ENCODE assay signal across 8 mouse cellular contexts in the genomic region with DNA sequence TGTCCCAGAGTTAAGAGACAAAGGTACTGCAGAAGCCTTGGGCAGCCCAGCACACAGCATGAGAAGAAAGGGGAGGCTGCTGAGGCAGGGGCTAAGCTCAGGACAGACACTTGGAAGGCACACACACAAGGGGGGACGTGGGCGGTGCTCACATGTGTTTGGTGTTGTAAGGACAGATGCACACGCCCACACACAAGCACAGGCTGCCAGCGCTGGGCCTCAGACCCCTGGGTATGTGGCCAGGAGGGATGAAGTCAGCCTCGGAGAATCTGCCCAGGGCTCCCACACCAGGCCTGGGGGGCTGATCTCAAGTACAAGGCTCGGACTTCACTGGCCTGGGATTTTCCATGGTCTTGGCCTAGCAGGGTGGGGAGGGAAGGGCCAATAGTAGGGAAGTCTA. TPM values are rescaled to one million over a fixed set of nuclear protein-coding genes. Genes with fewer than 3 reads are reported as not detected.
A peak's percentile ranks its signal among the peaks of the same experiment; 100 is the strongest.
DNase-seq lines count a peak whose midpoint lies in the region; ATAC-seq and TF ChIP-seq lines count a peak whose summit lies in the region.

No protein-coding gene starts in this region.

- no peak overlapping the region for H3K4me3 ChIP-seq in forebrain, embryonic 10.5 days
- H3K4me3 ChIP-seq in forebrain, postnatal 0 days (ENCODE audit: low read depth, low read length): no peak overlapping the region
- no peak overlapping the region for H3K4me3 ChIP-seq in stomach, embryonic 14.5 days (ENCODE audit: low read depth, low read length)

- no peaks in the 10 kb centered on the region for H3K36me3 ChIP-seq in forebrain, embryonic 10.5 days (replicated peaks)
- H3K36me3 ChIP-seq in forebrain, postnatal 0 days (ENCODE audit: insufficient read depth): no peaks in the 10 kb centered on the region
- no peaks in the 10 kb centered on the region for H3K36me3 ChIP-seq in stomach, embryonic 14.5 days (ENCODE audit: control insufficient read depth, insufficient read depth, low read length)

- no peak for TF ChIP-seq CTCF in forebrain, postnatal 0 days (IDR thresholded peaks at IDR 0.05; ENCODE audit: low read depth)

- H3K9ac ChIP-seq in forebrain, postnatal 0 days: no peak overlapping the region
- no peak overlapping the region for H3K9ac ChIP-seq in stomach, embryonic 14.5 days (replicated peaks; ENCODE audit: low read depth, low read length)

- no peak for ATAC-seq in forebrain, postnatal 0 days
- no peak for ATAC-seq in stomach, embryonic 14.5 days (ENCODE audit: insufficient number of reproducible peaks, insufficient read depth, low FRiP score, low read depth)

- H3K4me2 ChIP-seq in forebrain, postnatal 0 days (ENCODE audit: low read depth): no peak overlapping the region
- H3K4me2 ChIP-seq in stomach, embryonic 14.5 days (replicated peaks; ENCODE audit: low read depth, low read length): 0 out of 2 replicates have a peak overlapping the region, but pooled peaks have one; percentile 10

- no peaks in the 10 kb centered on the region for H3K9me3 ChIP-seq in forebrain, embryonic 10.5 days
- no peaks in the 10 kb centered on the region for H3K9me3 ChIP-seq in forebrain, postnatal 0 days (ENCODE audit: low read length)
- H3K9me3 ChIP-seq in stomach, embryonic 14.5 days (ENCODE audit: control insufficient read depth, low read depth, low read length): no peaks in the 10 kb centered on the region

- intact Hi-C loops in gastrocnemius, postnatal 36 days (cut with DNase I): no loop called here
- intact Hi-C loops in left cerebral cortex, postnatal 36 days (cut with DNase I): no loop called here

- peaks cover 73% of the 10 kb centered on the region for H3K4me1 ChIP-seq in forebrain, embryonic 10.5 days
- H3K4me1 ChIP-seq in forebrain, postnatal 0 days (ENCODE audit: insufficient read depth): no peaks in the 10 kb centered on the region
- peaks cover 76% of the 10 kb centered on the region for H3K4me1 ChIP-seq in stomach, embryonic 14.5 days (ENCODE audit: control insufficient read depth, insufficient read depth, low read length)

- 37% methylated on average over 6 of the region's 6 CpGs for WGBS in forebrain, embryonic 10.5 days
- WGBS in forebrain, postnatal 0 days: 20% methylated on average over 6 of the region's 6 CpGs
- 19% methylated on average over 6 of the region's 6 CpGs for WGBS in stomach, embryonic 14.5 days

- H3K27me3 ChIP-seq in forebrain, embryonic 10.5 days (ENCODE audit: poor library complexity, severe bottlenecking): peaks cover 48% of the 10 kb centered on the region
- H3K27me3 ChIP-seq in forebrain, postnatal 0 days (ENCODE audit: insufficient read depth, low read length): peaks cover 9% of the 10 kb centered on the region; the same call in 1 of the 2 replicates
- H3K27me3 ChIP-seq in stomach, embryonic 14.5 days (ENCODE audit: control insufficient read depth, insufficient read depth, low read length): no peaks in the 10 kb centered on the region

- peak overlapping the region; percentile 77 for H3K27ac ChIP-seq in forebrain, embryonic 10.5 days
- no peak overlapping the region for H3K27ac ChIP-seq in forebrain, postnatal 0 days (ENCODE audit: low read depth, low read length)
- H3K27ac ChIP-seq in stomach, embryonic 14.5 days (ENCODE audit: low read length): peak overlapping the region; percentile 66; the same call in 1 of the 2 replicates

- no peak for DNase-seq in forebrain, embryonic 10.5 days (ENCODE audit: extremely low spot score, low spot score)
- no peak for DNase-seq in forebrain, postnatal 0 days
- DNase-seq in NIH3T3 (ENCODE audit: low read depth): peak; percentile 94
- DNase-seq in gastrocnemius, postnatal 36 days: peak; percentile 51 to 68
- peak; percentile 42 to 50 for DNase-seq in left cerebral cortex, postnatal 36 days (ENCODE audit: low spot score in 2 of 2)
- DNase-seq in adrenal gland, postnatal 25 days: no peak
- DNase-seq in cerebellum, postnatal 36 days: no peak

RNA-seq across cellular contexts. Expression of a gene that starts 4.6 kb away (rescaled TPM):
- 7.1 and 7.2 TPM in 2 replicates for polyA plus RNA-seq in forebrain, embryonic 10.5 days (2016; fragmentation: Nextera tagmentation; extraction: Ambion mirVana)
- 6.0 and 9.4 TPM in 2 replicates for total RNA-seq in forebrain, postnatal 0 days (2014; rRNA removed)
- polyA plus RNA-seq in forebrain, postnatal 0 days (2015; fragmentation: Nextera tagmentation; extraction: Ambion mirVana): 8.0 and 9.6 TPM in 2 replicates
- 10 to 100 TPM; 13.9 to 14.3 TPM for total RNA-seq in gastrocnemius, postnatal 36 days (2021)
- total RNA-seq in left cerebral cortex, postnatal 36 days (2021): 1 to 10 TPM; 2.1 to 2.7 TPM
- 32.2 and 38.5 TPM in 2 replicates for polyA plus RNA-seq in stomach, embryonic 14.5 days (2014; fragmentation: Nextera tagmentation; extraction: Ambion mirVana)
- total RNA-seq in adrenal gland, postnatal 25 days (2021): 15.1 and 15.8 TPM in 2 replicates

RNA-seq across cellular contexts. Expression of a gene that starts 55.4 kb away (rescaled TPM):
- polyA plus RNA-seq in forebrain, embryonic 10.5 days (2016; fragmentation: Nextera tagmentation; extraction: Ambion mirVana): 24.8 and 28.8 TPM in 2 replicates
- total RNA-seq in forebrain, postnatal 0 days (2014; rRNA removed): 148 and 149 TPM in 2 replicates
- 142 and 144 TPM in 2 replicates for polyA plus RNA-seq in forebrain, postnatal 0 days (2015; fragmentation: Nextera tagmentation; extraction: Ambion mirVana)
- 1 to 10 TPM; 5.5 to 7.5 TPM for total RNA-seq in gastrocnemius, postnatal 36 days (2021)
- 10 to 100 TPM; 64.6 to 72.4 TPM for total RNA-seq in left cerebral cortex, postnatal 36 days (2021)
- 27.0 and 30.3 TPM in 2 replicates for polyA plus RNA-seq in stomach, embryonic 14.5 days (2014; fragmentation: Nextera tagmentation; extraction: Ambion mirVana)
- total RNA-seq in adrenal gland, postnatal 25 days (2021): 18.2 and 29.6 TPM in 2 replicates

RNA-seq across cellular contexts. Expression of a gene that starts 58.8 kb away (rescaled TPM):
- polyA plus RNA-seq in forebrain, embryonic 10.5 days (2016; fragmentation: Nextera tagmentation; extraction: Ambion mirVana): 13.7 and 14.4 TPM in 2 replicates
- 3.4 and 4.8 TPM in 2 replicates for total RNA-seq in forebrain, postnatal 0 days (2014; rRNA removed)
- polyA plus RNA-seq in forebrain, postnatal 0 days (2015; fragmentation: Nextera tagmentation; extraction: Ambion mirVana): 2.6 and 3.7 TPM in 2 replicates
- 1 to 10 TPM; 4.0 to 4.3 TPM for total RNA-seq in gastrocnemius, postnatal 36 days (2021)
- 10 to 100 TPM; 13.7 to 17.5 TPM for total RNA-seq in left cerebral cortex, postnatal 36 days (2021)
- 15.0 and 17.2 TPM in 2 replicates for polyA plus RNA-seq in stomach, embryonic 14.5 days (2014; fragmentation: Nextera tagmentation; extraction: Ambion mirVana)
- total RNA-seq in adrenal gland, postnatal 25 days (2021): 23.6 and 35.1 TPM in 2 replicates

Comparison
In these comparisons a context has a peak if more than half of its experiments do, and no peak if none do; other contexts are left out.
1. DNase-seq: peak in NIH3T3 (single experiment), gastrocnemius, postnatal 36 days (2 of 2) and left cerebral cortex, postnatal 36 days (2 of 2); none in forebrain, embryonic 10.5 days (single experiment), forebrain, postnatal 0 days (single experiment), adrenal gland, postnatal 25 days (single experiment) and cerebellum, postnatal 36 days (0 of 2).